27 mouse cellular contexts compared by ENCODE assay signal in genomic region chr2:142172706-142173105, GRCm38 (mm10).
DNase-seq lines count a peak whose midpoint lies in the region.
"Had no signal": no experiment of that assay in that cellular context is flagged by ENCODE, and none has a peak within 500 bp of the region (broad histone marks: within the 10 kb centered on the region; RNA-seq: fewer than 3 reads in every experiment).

No protein-coding gene starts in this region.

- intact Hi-C loops in left cerebral cortex, postnatal 4 days (cut with DNase I): no loop called here
- intact Hi-C loops in left cerebral cortex, postnatal 36 days (cut with DNase I): no loop called here

- H3K4me1 ChIP-seq in limb, embryonic 10.5 days: no peaks in the 10 kb centered on the region
- H3K4me1 ChIP-seq: forebrain, embryonic 12.5 days; hindbrain, embryonic 12.5 days; limb, embryonic 13.5 days; lung, embryonic 15.5 days; neural tube, embryonic 12.5 days; stomach, embryonic 15.5 days had no signal

- WGBS in limb, embryonic 10.5 days: 89% methylated on average over 3 of the region's 3 CpGs

- no peaks in the 10 kb centered on the region for H3K9me3 ChIP-seq in limb, embryonic 10.5 days (replicated peaks)
- H3K9me3 ChIP-seq: forebrain, embryonic 12.5 days; hindbrain, embryonic 12.5 days; limb, embryonic 13.5 days; lung, embryonic 15.5 days; neural tube, embryonic 12.5 days; stomach, embryonic 15.5 days had no signal

- no peak overlapping the region for H3K27ac ChIP-seq in limb, embryonic 10.5 days
- H3K27ac ChIP-seq: forebrain, embryonic 12.5 days; hindbrain, embryonic 12.5 days; hindbrain, postnatal 0 days; kidney, postnatal 0 days; limb, embryonic 13.5 days; lung, embryonic 15.5 days; neural tube, embryonic 12.5 days; stomach, embryonic 15.5 days had no signal

- DNase-seq in left cerebral cortex, adult 18-20 months (ENCODE audit: low spot score in 2 of 2): peak; percentile 36 to 72
- DNase-seq in left cerebral cortex, postnatal 4 days: no peak
- DNase-seq in frontal cortex, postnatal 10 days (ENCODE audit: low spot score in 2 of 2): peak; percentile 19 to 52
- DNase-seq in left cerebral cortex, postnatal 36 days (ENCODE audit: low spot score in 2 of 2): peak; percentile 48 to 70
- peak; percentile 40 to 74 for DNase-seq in right cerebral cortex, postnatal 36 days (ENCODE audit: low spot score in 2 of 2)
- no peak for DNase-seq in limb, embryonic 10.5 days (ENCODE audit: low spot score)
- no peak for DNase-seq in heart, adult 18-20 months
- DNase-seq in testis, postnatal 14 days (ENCODE audit: low spot score): no peak
- DNase-seq: adrenal gland, postnatal 25 days; cerebellum, adult 18-20 months; cerebellum, postnatal 10 days; forebrain, postnatal 0 days; gastrocnemius, postnatal 10 days; heart, postnatal 36 days; kidney, adult 8-10 months; kidney, postnatal 4 days; thymus, adult 18-20 months; thymus, postnatal 25 days had no signal

- H3K4me3 ChIP-seq in limb, embryonic 10.5 days: no peak overlapping the region
- H3K4me3 ChIP-seq: erythroblast, embryonic 14.5 days; forebrain, embryonic 12.5 days; hindbrain, embryonic 12.5 days; limb, embryonic 13.5 days; lung, embryonic 15.5 days; neural tube, embryonic 12.5 days; stomach, embryonic 15.5 days had no signal

- H3K27me3 ChIP-seq in limb, embryonic 10.5 days (ENCODE audit: low read depth, poor library complexity, severe bottlenecking): no peaks in the 10 kb centered on the region
- H3K27me3 ChIP-seq: forebrain, embryonic 12.5 days; hindbrain, embryonic 12.5 days; limb, embryonic 13.5 days; lung, embryonic 15.5 days; neural tube, embryonic 12.5 days; stomach, embryonic 15.5 days had no signal

- no peaks in the 10 kb centered on the region for H3K36me3 ChIP-seq in limb, embryonic 10.5 days
- H3K36me3 ChIP-seq: forebrain, embryonic 12.5 days; hindbrain, embryonic 12.5 days; limb, embryonic 13.5 days; lung, embryonic 15.5 days; neural tube, embryonic 12.5 days; stomach, embryonic 15.5 days had no signal

Comparison
In these comparisons a context has a peak if more than half of its experiments do, and no peak if none do; other contexts are left out.
1. DNase-seq: peak in left cerebral cortex, adult 18-20 months (2 of 2), frontal cortex, postnatal 10 days (2 of 2), left cerebral cortex, postnatal 36 days (2 of 2) and right cerebral cortex, postnatal 36 days (2 of 2); none in left cerebral cortex, postnatal 4 days (single experiment), limb, embryonic 10.5 days (single experiment), heart, adult 18-20 months (0 of 2) and testis, postnatal 14 days (single experiment).